Mouse (Mus musculus): Measurements from ENCODE around the gene Ube2g2. TPM values are rescaled to one million over a fixed set of nuclear protein-coding genes. Genes with fewer than 3 reads are reported as not detected.

The Ube2g2 gene
- polyA plus RNA-seq, 1 experiment: 54.2 TPM

- WGBS: 52% methylated on average over 15 of the region's 15 CpGs
- Histone ChIP-seq H3K4me3 (replicated peaks; ENCODE audit: extremely low read depth, low read depth, low read length) (no peak overlapping the region), H3K4me1 (ENCODE audit: control insufficient read depth, insufficient read depth, low read length) (no peaks in the 10 kb centered on the region)
- no peak for DNase-seq
- TF ChIP-seq CTCF (IDR thresholded peaks at IDR 0.05; ENCODE audit: insufficient read depth, low read length) (no peak), POLR2A (IDR thresholded peaks at IDR 0.05; ENCODE audit: borderline replicate concordance, extremely low read depth, low read depth, low read length) (no peak)
These were observed 36.4 kb downstream of the Ube2g2 start for GRCm38 (mm10) chr10:77658286-77658994.

GRCm38 (mm10) chr10:77663949-77664665, 42.0 kb downstream of the Ube2g2 start:
- WGBS: 48% methylated on average over 43 of the region's 43 CpGs
- DNase-seq: no peak
- Histone ChIP-seq H3K4me3 (replicated peaks; ENCODE audit: extremely low read depth, low read depth, low read length) (no peak overlapping the region), H3K4me1 (ENCODE audit: control insufficient read depth, insufficient read depth, low read length) (no peaks in the 10 kb centered on the region)
- TF ChIP-seq CTCF (IDR thresholded peaks at IDR 0.05; ENCODE audit: insufficient read depth, low read length) (no peak), POLR2A (IDR thresholded peaks at IDR 0.05; ENCODE audit: borderline replicate concordance, extremely low read depth, low read depth, low read length) (no peak)

- TF ChIP-seq POLR2A (IDR thresholded peaks at IDR 0.05; ENCODE audit: borderline replicate concordance, extremely low read depth, low read depth, low read length) (no peak), CTCF (IDR thresholded peaks at IDR 0.05; ENCODE audit: insufficient read depth, low read length) (no peak)
- 60% methylated on average over 8 of the region's 8 CpGs for WGBS
- DNase-seq: no peak
- H3K4me1 ChIP-seq (ENCODE audit: control insufficient read depth, insufficient read depth, low read length): no peaks in the 10 kb centered on the region
- H3K4me3 ChIP-seq (replicated peaks; ENCODE audit: extremely low read depth, low read depth, low read length): no peak overlapping the region
These were observed 44.3 kb downstream of the Ube2g2 start for GRCm38 (mm10) chr10:77666342-77666741.

- WGBS: 55% methylated on average over 4 of the region's 4 CpGs
- H3K4me3 ChIP-seq (replicated peaks; ENCODE audit: extremely low read depth, low read depth, low read length): no peak overlapping the region
- no peaks in the 10 kb centered on the region for H3K4me1 ChIP-seq (ENCODE audit: control insufficient read depth, insufficient read depth, low read length)
- DNase-seq: no peak
- TF ChIP-seq POLR2A (IDR thresholded peaks at IDR 0.05; ENCODE audit: borderline replicate concordance, extremely low read depth, low read depth, low read length) (no peak), CTCF (IDR thresholded peaks at IDR 0.05; ENCODE audit: insufficient read depth, low read length) (no peak)
These were observed 45.3 kb downstream of the Ube2g2 start for GRCm38 (mm10) chr10:77667402-77667801.

GRCm38 (mm10) chr10:77670710-77671109, 48.6 kb downstream of the Ube2g2 start:
- DNase-seq: no peak
- Histone ChIP-seq H3K4me1 (ENCODE audit: control insufficient read depth, insufficient read depth, low read length) (no peaks in the 10 kb centered on the region), H3K4me3 (replicated peaks; ENCODE audit: extremely low read depth, low read depth, low read length) (no peak overlapping the region)
- no peak for TF ChIP-seq POLR2A (IDR thresholded peaks at IDR 0.05; ENCODE audit: borderline replicate concordance, extremely low read depth, low read depth, low read length)
- TF ChIP-seq CTCF (IDR thresholded peaks at IDR 0.05; ENCODE audit: insufficient read depth, low read length): no peak
- 73% methylated on average over 4 of the region's 4 CpGs for WGBS

- Histone ChIP-seq H3K4me3 (replicated peaks; ENCODE audit: extremely low read depth, low read depth, low read length) (no peak overlapping the region), H3K4me1 (ENCODE audit: control insufficient read depth, insufficient read depth, low read length) (no peaks in the 10 kb centered on the region)
- 21% methylated on average over 4 of the region's 4 CpGs for WGBS
- TF ChIP-seq CTCF (IDR thresholded peaks at IDR 0.05; ENCODE audit: insufficient read depth, low read length) (no peak), POLR2A (IDR thresholded peaks at IDR 0.05; ENCODE audit: borderline replicate concordance, extremely low read depth, low read depth, low read length) (no peak)
- DNase-seq: no peak
These were observed 49.4 kb downstream of the Ube2g2 start for GRCm38 (mm10) chr10:77671519-77671918.

- DNase-seq: no peak
- Histone ChIP-seq H3K4me3 (replicated peaks; ENCODE audit: extremely low read depth, low read depth, low read length) (no peak overlapping the region), H3K4me1 (ENCODE audit: control insufficient read depth, insufficient read depth, low read length) (no peaks in the 10 kb centered on the region)
- 60% methylated on average over 13 of the region's 13 CpGs for WGBS
- TF ChIP-seq POLR2A (IDR thresholded peaks at IDR 0.05; ENCODE audit: borderline replicate concordance, extremely low read depth, low read depth, low read length) (no peak), CTCF (IDR thresholded peaks at IDR 0.05; ENCODE audit: insufficient read depth, low read length) (no peak)
These were observed 51.7 kb downstream of the Ube2g2 start for GRCm38 (mm10) chr10:77673765-77674164.

- Histone ChIP-seq H3K4me3 (replicated peaks; ENCODE audit: extremely low read depth, low read depth, low read length) (no peak overlapping the region), H3K4me1 (ENCODE audit: control insufficient read depth, insufficient read depth, low read length) (no peaks in the 10 kb centered on the region)
- no peak for DNase-seq
- under 1% methylated on average over 35 of the region's 35 CpGs for WGBS
- TF ChIP-seq CTCF (IDR thresholded peaks at IDR 0.05; ENCODE audit: insufficient read depth, low read length): no peak
- TF ChIP-seq POLR2A (IDR thresholded peaks at IDR 0.05; ENCODE audit: borderline replicate concordance, extremely low read depth, low read depth, low read length): no peak
These were observed 55.5 kb downstream of the Ube2g2 start for GRCm38 (mm10) chr10:77677562-77677961.

- Histone ChIP-seq H3K4me1 (ENCODE audit: control insufficient read depth, insufficient read depth, low read length) (no peaks in the 10 kb centered on the region), H3K4me3 (replicated peaks; ENCODE audit: extremely low read depth, low read depth, low read length) (no peak overlapping the region)
- 69% methylated on average over 7 of the region's 7 CpGs for WGBS
- no peak for DNase-seq
- TF ChIP-seq POLR2A (IDR thresholded peaks at IDR 0.05; ENCODE audit: borderline replicate concordance, extremely low read depth, low read depth, low read length): no peak
- no peak for TF ChIP-seq CTCF (IDR thresholded peaks at IDR 0.05; ENCODE audit: insufficient read depth, low read length)
These were observed 60.9 kb downstream of the Ube2g2 start for GRCm38 (mm10) chr10:77682994-77683393.

GRCm38 (mm10) chr10:77684181-77684580, 62.1 kb downstream of the Ube2g2 start:
- DNase-seq: no peak
- no peak for TF ChIP-seq POLR2A (IDR thresholded peaks at IDR 0.05; ENCODE audit: borderline replicate concordance, extremely low read depth, low read depth, low read length)
- TF ChIP-seq CTCF (IDR thresholded peaks at IDR 0.05; ENCODE audit: insufficient read depth, low read length): no peak
- WGBS: 29% methylated on average over 8 of the region's 8 CpGs
- no peak overlapping the region for H3K4me3 ChIP-seq (replicated peaks; ENCODE audit: extremely low read depth, low read depth, low read length)
- H3K4me1 ChIP-seq (ENCODE audit: control insufficient read depth, insufficient read depth, low read length): no peaks in the 10 kb centered on the region
